Mouse (Mus musculus): ENCODE data around the gene Zfp62. TPM values are rescaled to one million over a fixed set of nuclear protein-coding genes. Genes with fewer than 3 reads are reported as not detected.

Zfp62 gene
- polyA plus RNA-seq, 1 experiment from 2014 or later, result 49.6 TPM

DNA sequence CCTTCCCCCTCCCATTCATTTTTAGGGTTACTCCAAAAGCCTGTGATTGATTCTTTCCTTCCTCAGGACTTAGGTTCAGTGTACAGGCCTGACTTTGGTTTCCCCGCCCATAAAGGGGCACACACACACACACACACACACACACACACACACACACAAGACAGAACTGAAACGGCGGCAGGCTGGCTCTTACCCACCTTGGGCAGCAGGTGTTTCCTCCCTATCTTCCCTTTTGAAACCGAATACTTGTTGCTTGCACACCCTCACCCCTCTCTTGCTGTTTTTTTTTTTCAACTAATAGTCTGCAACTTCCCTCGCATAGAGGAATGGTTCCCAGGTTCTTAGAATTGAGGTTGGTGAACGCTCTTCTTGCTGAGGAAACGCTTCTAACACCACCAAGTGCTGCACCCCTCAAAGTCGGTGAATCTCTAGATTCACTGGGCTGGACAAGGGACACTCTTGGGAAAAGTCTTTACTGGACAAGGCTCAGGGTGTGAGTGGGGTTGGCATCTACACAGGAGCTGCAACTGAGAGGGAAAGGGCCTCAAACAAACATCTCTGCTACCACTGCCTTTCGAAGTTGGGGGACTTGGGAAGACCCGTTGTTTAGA lies 46.8 kb downstream of the Zfp62 start:
- peak overlapping the region; percentile 65 for H3K9ac ChIP-seq (replicated peaks; ENCODE audit: low read depth, low read length)
- 37% methylated on average over 10 of the region's 10 CpGs for WGBS
- H3K36me3 ChIP-seq (ENCODE audit: control insufficient read depth, insufficient read depth, low read length), result no peaks in the 10 kb centered on the region
- ATAC-seq (ENCODE audit: low read depth), result no peak; the same call in 1 of the 2 replicates
- peak overlapping the region; percentile 69 for H3K27ac ChIP-seq (ENCODE audit: low read depth, low read length)
- H3K27me3 ChIP-seq (ENCODE audit: control insufficient read depth, insufficient read depth, low read length), result no peaks in the 10 kb centered on the region
- peak overlapping the region; percentile 53 for H3K4me3 ChIP-seq (ENCODE audit: low read depth, low read length)
- H3K4me2 ChIP-seq (ENCODE audit: low read depth, low read length), result peak overlapping the region; percentile 81
- H3K9me3 ChIP-seq (ENCODE audit: control insufficient read depth, low read length), result no peaks in the 10 kb centered on the region
- peaks cover 16% of the 10 kb centered on the region; the same call in 1 of the 2 replicates for H3K4me1 ChIP-seq (ENCODE audit: control insufficient read depth, insufficient read depth, low read length)

DNA sequence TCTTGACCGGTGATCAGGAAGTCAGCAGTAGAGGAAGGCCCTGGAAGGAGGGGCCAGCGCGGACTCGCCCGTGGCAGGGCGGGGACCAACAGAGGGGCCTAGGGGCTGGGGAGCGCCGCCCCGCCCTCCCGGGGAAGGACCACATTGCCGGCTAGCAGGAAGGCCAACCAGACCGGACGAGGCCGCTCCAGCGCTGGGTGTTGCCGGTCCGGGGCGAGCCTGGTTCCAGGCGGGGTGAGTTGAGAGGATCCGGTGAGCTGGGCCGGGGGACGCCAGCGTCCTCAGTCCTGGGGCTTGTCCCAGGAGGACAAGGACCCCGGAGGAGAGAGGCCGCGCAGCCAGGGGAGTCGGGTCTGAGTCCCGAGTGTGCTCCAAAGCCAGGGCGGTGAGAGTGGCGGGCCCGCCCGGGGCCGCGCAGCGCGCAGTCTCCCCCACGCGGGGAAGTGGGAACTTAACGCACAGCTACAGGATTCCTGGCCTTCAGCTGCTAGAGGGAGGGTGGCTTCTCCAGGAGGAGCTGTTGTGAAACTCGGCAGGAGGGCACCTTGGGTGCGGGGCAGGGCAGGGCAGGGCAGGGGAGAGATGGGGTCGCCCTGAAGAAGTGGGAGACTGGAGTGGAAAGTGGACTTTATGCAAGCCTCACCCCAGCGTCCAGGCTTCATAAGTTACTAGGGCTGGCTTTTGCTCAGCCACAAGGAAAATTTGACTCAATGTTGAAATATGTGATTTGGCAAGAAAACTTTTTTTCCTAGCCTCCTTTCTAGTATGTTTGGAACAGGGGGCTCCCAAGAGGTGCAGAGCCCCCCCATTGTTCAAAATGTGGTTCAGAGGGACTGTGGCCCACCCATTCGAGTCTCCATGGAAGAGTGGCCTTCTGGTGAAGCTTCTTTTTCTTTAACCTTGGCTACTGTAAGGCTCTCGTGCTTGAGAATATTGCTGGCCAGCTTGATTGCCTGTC lies 47.6 kb downstream of the Zfp62 start:
- Histone ChIP-seq H3K4me2 (ENCODE audit: low read depth, low read length) (peak overlapping the region; percentile 81), H3K36me3 (ENCODE audit: control insufficient read depth, insufficient read depth, low read length) (no peaks in the 10 kb centered on the region), H3K4me1 (ENCODE audit: control insufficient read depth, insufficient read depth, low read length) (peaks cover 14% of the 10 kb centered on the region; the same call in 1 of the 2 replicates), H3K27ac (ENCODE audit: low read depth, low read length) (peak overlapping the region; percentile 69), H3K4me3 (ENCODE audit: low read depth, low read length) (peak overlapping the region; percentile 53), H3K9ac (replicated peaks; ENCODE audit: low read depth, low read length) (peak overlapping the region; percentile 65), H3K9me3 (ENCODE audit: control insufficient read depth, low read length) (no peaks in the 10 kb centered on the region), H3K27me3 (ENCODE audit: control insufficient read depth, insufficient read depth, low read length) (no peaks in the 10 kb centered on the region)
- 1% methylated on average over 45 of the region's 45 CpGs for WGBS
- ATAC-seq (ENCODE audit: low read depth), result peak; percentile 93

DNA sequence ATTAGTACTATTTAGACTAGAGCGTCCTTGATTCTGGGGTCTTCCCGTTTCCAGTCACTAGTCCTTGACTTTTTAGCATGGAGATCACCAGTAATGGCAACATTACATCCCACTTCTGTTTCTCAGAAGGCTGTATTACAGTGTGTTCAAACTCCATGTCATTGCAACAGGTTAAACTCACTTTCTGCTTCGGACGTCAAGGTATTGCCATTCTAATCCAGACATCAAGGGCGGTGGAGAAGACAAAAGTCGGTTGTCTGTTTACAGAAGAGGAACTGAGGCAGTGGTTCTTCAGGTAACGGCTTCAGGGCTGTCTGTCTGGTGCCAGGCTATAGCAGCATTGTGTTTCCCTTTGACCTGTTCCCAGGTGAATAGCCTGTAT lies 48.3 kb downstream of the Zfp62 start:
- peak overlapping the region; percentile 81 for H3K4me2 ChIP-seq (ENCODE audit: low read depth, low read length)
- H3K27me3 ChIP-seq (ENCODE audit: control insufficient read depth, insufficient read depth, low read length), result no peaks in the 10 kb centered on the region
- H3K36me3 ChIP-seq (ENCODE audit: control insufficient read depth, insufficient read depth, low read length), result no peaks in the 10 kb centered on the region
- peaks cover 14% of the 10 kb centered on the region; the same call in 1 of the 2 replicates for H3K4me1 ChIP-seq (ENCODE audit: control insufficient read depth, insufficient read depth, low read length)
- no peak for ATAC-seq (ENCODE audit: low read depth)
- H3K27ac ChIP-seq (ENCODE audit: low read depth, low read length), result no peak overlapping the region
- no peaks in the 10 kb centered on the region for H3K9me3 ChIP-seq (ENCODE audit: control insufficient read depth, low read length)
- WGBS, result 67% methylated on average over 7 of the region's 7 CpGs
- H3K9ac ChIP-seq (replicated peaks; ENCODE audit: low read depth, low read length), result no peak overlapping the region
- H3K4me3 ChIP-seq (ENCODE audit: low read depth, low read length), result peak overlapping the region; percentile 53; the same call in 1 of the 2 replicates

DNA sequence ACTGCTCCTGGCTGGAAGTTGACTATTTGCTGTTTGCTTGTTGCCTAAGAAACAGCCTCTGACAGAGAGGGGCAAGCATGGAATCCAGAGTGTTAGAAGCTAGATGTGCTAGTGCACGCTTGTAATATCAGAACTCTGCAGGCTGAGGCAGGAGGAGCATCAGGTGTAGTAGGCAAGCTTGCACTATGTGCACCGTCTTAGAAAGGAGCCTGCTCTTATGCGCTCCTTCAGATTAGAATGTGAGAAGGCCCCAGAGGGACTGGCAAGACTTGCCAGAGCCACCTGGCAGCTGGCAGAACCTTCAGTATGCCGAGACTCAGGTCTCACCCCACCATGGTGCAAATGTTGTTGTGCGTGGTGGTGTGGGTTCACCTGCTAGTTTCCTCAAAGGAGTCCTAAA lies 49.0 kb downstream of the Zfp62 start:
- no peaks in the 10 kb centered on the region for H3K36me3 ChIP-seq (ENCODE audit: control insufficient read depth, insufficient read depth, low read length)
- peaks cover 14% of the 10 kb centered on the region; the same call in 1 of the 2 replicates for H3K4me1 ChIP-seq (ENCODE audit: control insufficient read depth, insufficient read depth, low read length)
- no peak overlapping the region for H3K4me3 ChIP-seq (ENCODE audit: low read depth, low read length)
- H3K27ac ChIP-seq (ENCODE audit: low read depth, low read length), result no peak overlapping the region
- no peak overlapping the region for H3K9ac ChIP-seq (replicated peaks; ENCODE audit: low read depth, low read length)
- H3K27me3 ChIP-seq (ENCODE audit: control insufficient read depth, insufficient read depth, low read length), result no peaks in the 10 kb centered on the region
- no peak for ATAC-seq (ENCODE audit: low read depth)
- H3K9me3 ChIP-seq (ENCODE audit: control insufficient read depth, low read length), result no peaks in the 10 kb centered on the region
- WGBS, result 92% methylated on average over 5 of the region's 5 CpGs
- H3K4me2 ChIP-seq (ENCODE audit: low read depth, low read length), result no peak overlapping the region

DNA sequence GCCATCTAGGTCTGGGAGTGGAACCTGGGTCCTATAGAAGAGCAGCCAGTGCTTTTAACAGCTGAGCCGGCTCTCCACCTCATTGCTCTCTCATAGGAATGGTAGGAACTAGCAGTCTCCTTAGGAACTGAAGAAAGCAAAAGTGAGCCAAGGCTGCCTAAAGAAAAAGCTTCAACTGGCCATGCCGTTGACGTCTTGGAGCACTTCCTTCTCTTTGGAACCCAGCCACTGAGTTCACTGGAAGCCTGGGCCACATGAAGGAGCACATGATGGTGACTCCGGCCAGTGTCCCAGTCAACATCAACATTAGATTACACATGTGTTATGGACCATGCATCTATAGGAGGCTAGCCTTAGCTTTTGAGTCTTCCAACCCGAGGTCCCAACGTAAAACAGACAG lies 49.9 kb downstream of the Zfp62 start:
- Histone ChIP-seq H3K27me3 (ENCODE audit: control insufficient read depth, insufficient read depth, low read length) (no peaks in the 10 kb centered on the region), H3K4me1 (ENCODE audit: control insufficient read depth, insufficient read depth, low read length) (peaks cover 14% of the 10 kb centered on the region; the same call in 1 of the 2 replicates), H3K9ac (replicated peaks; ENCODE audit: low read depth, low read length) (no peak overlapping the region), H3K27ac (ENCODE audit: low read depth, low read length) (no peak overlapping the region), H3K9me3 (ENCODE audit: control insufficient read depth, low read length) (no peaks in the 10 kb centered on the region), H3K4me3 (ENCODE audit: low read depth, low read length) (no peak overlapping the region), H3K36me3 (ENCODE audit: control insufficient read depth, insufficient read depth, low read length) (no peaks in the 10 kb centered on the region), H3K4me2 (ENCODE audit: low read depth, low read length) (no peak overlapping the region)
- WGBS, result 92% methylated on average over 6 of the region's 6 CpGs
- no peak for ATAC-seq (ENCODE audit: low read depth)

DNA sequence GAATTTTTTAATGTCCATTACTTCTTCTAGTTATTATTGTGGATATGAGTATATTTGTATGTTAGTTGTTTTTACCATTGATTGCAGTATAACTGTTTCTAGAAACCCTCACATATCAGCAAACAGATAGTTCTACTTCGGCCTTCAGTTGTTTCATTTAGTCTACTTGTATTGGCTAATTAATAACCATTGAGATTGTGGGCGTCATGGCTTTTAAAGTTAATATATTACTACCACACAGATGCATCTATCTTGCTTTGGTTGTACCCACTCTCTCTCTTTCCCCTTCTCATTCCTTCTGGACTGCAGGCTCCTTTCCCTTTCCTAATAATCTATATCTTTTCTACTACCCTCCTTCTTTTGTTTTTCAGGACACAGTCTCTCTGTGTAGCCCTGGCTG lies 56.2 kb downstream of the Zfp62 start:
- H3K27ac ChIP-seq (ENCODE audit: low read depth, low read length), result no peak overlapping the region
- WGBS, result 95% methylated on average over 2 of the region's 2 CpGs
- H3K4me1 ChIP-seq (ENCODE audit: control insufficient read depth, insufficient read depth, low read length), result no peaks in the 10 kb centered on the region
- no peak for ATAC-seq (ENCODE audit: low read depth)
- H3K9me3 ChIP-seq (ENCODE audit: control insufficient read depth, low read length), result no peaks in the 10 kb centered on the region
- no peak overlapping the region for H3K9ac ChIP-seq (replicated peaks; ENCODE audit: low read depth, low read length)
- no peaks in the 10 kb centered on the region; the same call in 1 of the 2 replicates for H3K36me3 ChIP-seq (ENCODE audit: control insufficient read depth, insufficient read depth, low read length)
- H3K4me3 ChIP-seq (ENCODE audit: low read depth, low read length), result no peak overlapping the region
- no peaks in the 10 kb centered on the region for H3K27me3 ChIP-seq (ENCODE audit: control insufficient read depth, insufficient read depth, low read length)
- no peak overlapping the region for H3K4me2 ChIP-seq (ENCODE audit: low read depth, low read length)

DNA sequence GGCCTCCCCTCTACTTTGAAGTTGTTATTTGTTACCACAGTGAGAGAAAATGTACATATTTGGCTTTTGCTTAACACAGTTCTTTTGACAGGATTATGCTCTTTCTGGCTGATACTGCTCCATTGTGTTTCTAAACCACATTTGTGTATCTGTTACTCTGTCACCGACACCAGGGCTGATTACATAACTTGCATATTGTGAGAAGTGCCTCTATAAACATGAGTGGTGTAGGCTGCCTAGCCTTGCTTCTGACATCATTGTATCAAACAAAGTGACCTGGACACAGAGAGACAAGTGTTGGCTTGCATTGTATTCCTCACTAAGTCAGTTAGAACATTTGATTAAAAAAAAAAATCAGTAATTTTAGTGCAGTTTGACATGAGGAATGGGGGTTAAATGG lies 56.7 kb downstream of the Zfp62 start:
- WGBS, result 97% methylated on average over 1 of the region's 1 CpGs
- no peaks in the 10 kb centered on the region for H3K4me1 ChIP-seq (ENCODE audit: control insufficient read depth, insufficient read depth, low read length)
- H3K4me3 ChIP-seq (ENCODE audit: low read depth, low read length), result no peak overlapping the region
- H3K27me3 ChIP-seq (ENCODE audit: control insufficient read depth, insufficient read depth, low read length), result no peaks in the 10 kb centered on the region
- H3K9me3 ChIP-seq (ENCODE audit: control insufficient read depth, low read length), result no peaks in the 10 kb centered on the region
- H3K36me3 ChIP-seq (ENCODE audit: control insufficient read depth, insufficient read depth, low read length), result no peaks in the 10 kb centered on the region; the same call in 1 of the 2 replicates
- no peak overlapping the region for H3K4me2 ChIP-seq (ENCODE audit: low read depth, low read length)
- no peak overlapping the region for H3K9ac ChIP-seq (replicated peaks; ENCODE audit: low read depth, low read length)
- ATAC-seq (ENCODE audit: low read depth), result no peak
- H3K27ac ChIP-seq (ENCODE audit: low read depth, low read length), result no peak overlapping the region

DNA sequence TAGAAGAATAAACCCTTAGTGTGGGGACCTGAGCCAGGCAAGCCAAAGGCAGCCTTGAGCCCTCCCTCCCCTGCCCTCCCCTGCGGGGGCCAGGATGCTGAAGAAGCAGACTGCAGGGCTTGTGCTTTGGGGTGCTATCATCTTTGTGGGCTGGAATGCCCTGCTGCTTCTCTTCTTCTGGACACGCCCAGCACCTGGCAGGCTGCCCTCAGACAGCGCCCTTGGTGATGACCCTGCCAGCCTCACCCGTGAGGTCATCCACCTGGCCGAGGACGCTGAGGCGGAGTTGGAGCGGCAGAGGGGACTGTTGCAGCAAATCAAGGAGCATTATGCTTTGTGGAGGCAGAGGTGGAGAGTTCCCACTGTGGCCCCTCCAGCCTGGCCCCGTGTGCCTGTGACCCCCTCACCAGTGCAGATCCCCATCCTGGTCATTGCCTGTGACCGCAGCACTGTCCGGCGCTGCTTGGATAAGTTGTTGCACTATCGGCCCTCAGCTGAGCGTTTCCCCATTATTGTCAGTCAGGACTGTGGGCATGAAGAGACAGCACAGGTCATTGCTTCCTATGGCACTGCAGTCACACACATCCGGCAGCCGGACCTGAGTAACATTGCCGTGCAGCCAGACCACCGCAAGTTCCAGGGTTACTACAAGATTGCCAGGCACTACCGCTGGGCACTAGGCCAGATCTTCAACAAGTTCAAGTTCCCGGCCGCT lies 57.7 kb downstream of the Zfp62 start:
- Histone ChIP-seq H3K9ac (replicated peaks; ENCODE audit: low read depth, low read length) (no peak overlapping the region), H3K4me2 (ENCODE audit: low read depth, low read length) (no peak overlapping the region), H3K4me3 (ENCODE audit: low read depth, low read length) (no peak overlapping the region), H3K4me1 (ENCODE audit: control insufficient read depth, insufficient read depth, low read length) (no peaks in the 10 kb centered on the region), H3K27ac (ENCODE audit: low read depth, low read length) (no peak overlapping the region), H3K36me3 (ENCODE audit: control insufficient read depth, insufficient read depth, low read length) (no peaks in the 10 kb centered on the region; the same call in 1 of the 2 replicates), H3K9me3 (ENCODE audit: control insufficient read depth, low read length) (no peaks in the 10 kb centered on the region), H3K27me3 (ENCODE audit: control insufficient read depth, insufficient read depth, low read length) (no peaks in the 10 kb centered on the region)
- ATAC-seq (ENCODE audit: low read depth), result no peak; the same call in 1 of the 2 replicates
- 95% methylated on average over 21 of the region's 21 CpGs for WGBS

Measured in neural tube, embryonic 14.5 days (tissue).